Mouse (Mus musculus) embryo, embryonic 9.5 days (tissue): ENCODE data around the gene Lhx6.
"Not testable (repeated sequence)": the region's sequence is repeated elsewhere in the genome, so short reads cannot be mapped to it uniquely, and the experiment has no call there.

ENCODE experiments used
- DNase-seq: peaks from one replicate; pipeline ENCODE4 v3.0.0-alpha.2; 2017; ENCODE audit errors: extremely low spot score

The Lhx6 gene

DNA sequence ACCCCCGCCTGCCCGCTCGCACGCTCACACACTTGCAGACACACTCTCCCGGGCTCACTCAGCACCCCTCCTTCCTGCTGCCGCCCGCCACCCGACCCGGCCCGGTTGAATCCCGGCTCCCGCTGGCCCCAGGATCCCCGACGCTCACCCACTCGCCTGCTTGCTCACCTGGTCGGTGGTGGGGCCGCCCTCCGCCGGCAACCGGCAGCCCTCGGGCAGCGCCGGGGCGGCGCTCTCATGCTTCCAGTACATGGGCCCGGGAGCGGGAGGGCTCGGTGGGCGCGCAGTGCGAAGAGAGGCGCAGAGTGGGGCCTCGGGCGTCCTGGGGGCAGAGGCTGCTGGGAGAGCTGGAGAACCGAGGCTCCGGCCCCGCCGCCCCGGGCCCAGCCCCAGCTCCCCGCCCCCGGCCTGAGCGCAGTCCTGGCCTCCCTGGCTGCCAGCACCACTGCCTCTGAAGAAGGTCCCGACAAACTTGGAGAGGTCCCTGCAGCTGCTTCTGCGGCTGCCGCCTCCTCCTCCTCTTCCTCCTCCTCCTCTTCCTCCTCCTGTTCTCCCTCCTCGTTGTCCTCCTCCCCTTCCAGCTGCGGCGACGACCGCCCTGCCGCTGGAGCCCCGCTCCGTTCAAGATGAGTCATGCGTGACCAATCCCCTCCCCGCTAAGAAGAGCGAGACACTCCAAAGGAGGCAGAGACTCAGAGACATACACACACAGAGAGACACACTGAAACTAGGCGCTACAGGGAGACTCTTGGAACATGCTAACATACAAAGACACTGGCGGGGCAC is at the start of gene Lhx6:
Gene Lhx6, minus strand, starts transcription at position 453 of the 786 bp plus-strand sequence.
- peak; percentile 49 for DNase-seq

DNA sequence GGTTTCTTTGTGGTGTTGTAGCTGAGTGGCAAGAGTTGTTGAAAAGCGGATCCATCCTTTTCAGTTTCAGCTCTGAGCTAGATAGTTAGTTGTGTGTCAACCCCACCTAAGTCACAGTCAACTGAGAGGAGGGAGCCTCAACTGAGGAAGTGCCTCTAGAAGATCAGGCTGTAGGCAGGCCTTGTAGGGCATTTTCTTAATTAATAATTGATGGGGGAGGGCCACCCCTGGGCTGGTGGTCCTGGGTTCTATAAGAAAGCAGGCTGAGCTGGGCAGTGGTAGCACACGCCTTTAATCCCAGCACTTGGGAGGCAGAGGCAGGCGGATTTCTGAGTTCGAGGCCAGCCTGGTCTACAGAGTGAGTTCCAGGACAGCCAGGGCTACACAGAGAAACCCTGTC is 47.2 kb upstream of the Lhx6 start:
- not testable (repeated sequence) for DNase-seq

DNA sequence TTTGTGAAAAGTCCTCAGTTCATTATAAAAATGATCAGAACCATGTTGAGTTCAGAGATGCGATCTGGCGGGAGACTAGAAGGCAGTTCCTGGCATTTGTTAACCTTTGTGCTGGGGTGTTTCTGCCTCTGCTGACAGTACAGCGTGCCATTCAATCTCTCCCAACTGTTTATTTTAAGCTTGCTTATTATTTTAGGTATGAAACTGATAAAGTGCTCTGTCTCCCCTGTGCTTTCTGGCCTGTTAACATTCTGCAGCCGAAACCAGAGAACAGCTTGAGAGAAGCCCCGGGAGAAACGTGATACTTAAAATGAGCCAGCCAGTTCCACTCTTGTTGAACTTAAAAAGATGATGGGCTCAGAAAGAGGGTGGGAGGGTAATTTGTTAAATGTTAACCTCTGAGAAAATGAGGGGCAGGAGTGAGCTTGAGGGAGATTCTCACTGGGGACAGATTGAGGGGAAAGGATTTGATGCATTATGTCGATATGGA is 43.7 kb upstream of the Lhx6 start:
- no peak for DNase-seq

DNA sequence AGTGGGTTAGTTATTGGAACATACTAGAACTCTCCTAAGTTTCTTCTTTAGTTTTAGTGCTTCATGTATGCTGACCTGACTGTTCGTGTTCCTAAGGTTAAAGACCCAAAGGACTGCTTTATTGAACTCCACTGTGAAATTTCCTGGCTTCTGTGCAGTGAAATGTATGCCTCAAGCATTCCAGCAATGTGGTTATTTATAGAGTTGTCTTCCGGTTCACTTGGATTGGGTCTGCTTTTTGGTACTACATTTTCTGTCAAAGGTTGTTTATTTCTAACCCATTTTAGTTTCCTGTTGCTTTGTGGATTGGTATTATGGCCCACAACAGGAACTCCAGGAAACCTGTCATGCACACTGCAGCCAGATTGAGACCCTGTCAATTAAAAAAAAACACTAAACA is 33.9 kb upstream of the Lhx6 start:
- no peak for DNase-seq

DNA sequence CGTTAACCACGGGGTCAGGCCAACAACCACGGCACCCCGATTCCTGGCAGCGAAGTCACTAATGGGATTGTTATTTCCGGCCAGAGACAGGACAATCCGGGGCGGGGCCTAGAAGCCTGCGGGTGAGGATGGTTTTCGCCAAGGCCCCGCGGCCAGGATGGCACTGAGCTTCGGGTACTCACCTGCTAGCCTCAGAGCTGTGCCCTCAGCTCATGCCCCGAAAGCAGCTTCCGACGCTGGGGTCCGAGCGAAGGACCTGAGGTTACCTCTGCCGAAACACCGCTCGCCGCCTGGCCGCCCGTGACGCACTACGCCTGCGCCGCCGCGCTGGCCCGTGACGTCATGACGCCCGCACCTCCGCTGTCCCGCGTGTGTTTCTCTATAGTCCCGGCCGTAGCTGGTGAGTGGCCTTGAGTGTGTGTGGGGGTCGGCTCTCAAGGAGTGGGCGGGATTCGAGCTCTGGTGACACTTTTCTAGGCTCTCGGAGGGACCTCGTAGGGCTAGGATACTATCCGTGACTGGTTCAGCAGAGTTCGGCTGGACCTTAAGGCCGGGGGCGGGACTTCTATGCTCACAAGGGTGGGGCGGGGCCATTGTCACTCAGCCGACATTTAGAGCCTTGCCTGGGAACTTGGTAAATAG is 31.2 kb upstream of the Lhx6 start, which contains the start of the genes Mrrf and Rbm18:
Gene Mrrf, plus strand, starts transcription at position 90 of the 642 bp plus-strand sequence.
Gene Rbm18, minus strand, starts transcription at position 474 of the 642 bp plus-strand sequence.
- DNase-seq, result peak; percentile 96

DNA sequence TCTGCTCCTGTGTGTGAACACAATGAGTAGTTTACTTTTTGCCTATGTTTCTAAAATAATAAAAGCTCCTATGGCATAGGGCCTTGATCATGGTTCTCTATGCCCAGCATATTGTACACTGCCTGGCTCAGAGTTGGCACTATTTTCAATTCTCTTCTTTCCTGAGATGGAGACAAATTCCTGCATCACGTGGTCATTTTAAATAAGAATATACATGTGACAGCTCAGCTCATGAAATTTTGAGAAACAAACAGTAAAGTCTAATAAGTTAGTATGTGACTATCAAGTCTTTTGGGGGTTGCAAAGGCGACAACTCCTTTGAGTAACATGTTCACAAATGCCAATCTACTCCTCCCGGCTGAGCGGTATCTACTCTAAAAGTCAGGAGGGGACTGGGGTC is 30.7 kb upstream of the Lhx6 start:
- no peak for DNase-seq

DNA sequence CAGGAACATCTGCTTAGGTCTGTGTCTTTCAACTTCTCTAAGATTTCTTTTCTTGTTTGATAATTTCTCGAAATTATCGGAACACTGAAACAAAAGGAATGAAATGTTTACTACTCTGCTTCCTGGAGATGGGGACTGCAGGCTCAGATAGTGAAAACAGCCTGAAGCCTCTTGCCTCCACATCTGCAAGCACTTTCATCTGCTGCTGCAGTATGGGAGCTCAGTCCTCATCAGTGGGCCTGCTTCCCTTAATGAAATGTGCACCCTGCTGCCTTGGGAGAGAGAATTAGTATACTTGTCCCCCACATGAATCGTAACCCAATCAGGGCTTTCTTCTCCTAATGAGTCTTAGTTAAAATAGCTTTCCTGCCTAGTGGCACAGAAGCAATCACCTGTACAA is 23.8 kb upstream of the Lhx6 start:
- DNase-seq, result no peak

DNA sequence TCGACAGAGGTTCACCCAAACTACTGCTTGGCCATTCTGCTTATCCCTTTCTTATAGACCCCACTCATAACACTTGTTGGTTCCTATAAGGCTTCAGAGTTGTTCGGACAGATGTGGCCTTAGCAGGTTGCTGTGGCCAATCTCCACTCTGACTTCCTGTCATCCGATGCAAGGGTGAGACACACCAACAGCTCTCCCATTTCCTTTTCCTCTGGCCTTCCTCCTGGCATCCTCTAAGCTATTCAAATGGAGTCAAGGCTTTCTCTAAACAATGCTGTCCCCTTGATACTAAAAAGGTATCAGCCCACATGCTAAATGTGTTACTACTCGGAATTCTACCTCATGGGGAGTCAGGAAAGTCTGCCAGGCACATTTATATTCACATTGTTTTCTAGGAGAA is 22.8 kb upstream of the Lhx6 start:
- no peak for DNase-seq

DNA sequence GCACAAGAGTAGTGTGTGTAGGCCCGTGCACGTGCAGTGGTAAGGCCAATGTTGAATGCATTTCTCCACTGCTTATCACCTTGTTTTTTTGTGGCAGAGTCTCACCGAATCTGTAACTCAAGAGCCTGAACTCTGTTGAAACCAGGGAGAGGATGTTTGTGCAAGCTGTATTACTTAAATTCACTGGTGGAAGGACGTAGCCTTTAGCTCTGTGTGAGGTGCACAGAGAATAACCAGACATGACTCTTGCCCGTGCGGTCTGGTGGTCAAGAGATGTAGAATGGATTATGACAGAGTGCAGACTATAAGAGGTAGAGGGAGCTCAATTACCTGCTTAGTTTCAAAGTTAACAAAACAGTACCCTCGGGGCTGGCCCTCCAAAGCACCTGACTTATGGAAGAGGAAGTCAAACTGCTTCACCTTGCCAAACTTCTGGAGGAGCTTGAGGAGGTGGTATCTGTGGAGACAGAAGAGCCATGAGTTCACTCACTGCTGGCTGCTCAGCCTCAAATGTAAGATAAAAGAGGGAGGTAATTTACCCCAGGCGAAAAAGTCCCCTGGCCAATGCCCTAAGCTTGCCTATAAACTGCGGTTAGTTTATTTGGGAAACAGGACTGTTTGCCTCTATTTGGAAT is 21.7 kb upstream of the Lhx6 start:
- no peak for DNase-seq

DNA sequence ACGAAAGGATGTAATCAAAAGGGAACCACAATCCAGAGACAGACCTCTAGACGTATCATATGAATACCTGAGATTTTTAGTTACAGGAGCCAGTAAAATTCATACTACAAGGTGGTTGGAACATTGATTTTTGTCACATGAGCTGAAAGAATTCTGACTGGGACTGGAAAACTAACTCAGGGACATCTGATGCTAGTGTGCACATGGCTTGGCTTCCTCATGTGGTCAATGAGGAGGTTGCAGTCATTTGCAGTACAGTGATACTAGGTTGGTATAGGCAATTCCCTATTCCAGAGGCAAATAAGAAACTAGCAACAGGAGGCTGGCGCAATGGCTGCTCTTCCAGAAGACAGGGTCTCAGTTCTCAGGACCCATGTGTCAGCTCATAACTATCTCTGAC is 7.4 kb upstream of the Lhx6 start:
- DNase-seq, result no peak

DNA sequence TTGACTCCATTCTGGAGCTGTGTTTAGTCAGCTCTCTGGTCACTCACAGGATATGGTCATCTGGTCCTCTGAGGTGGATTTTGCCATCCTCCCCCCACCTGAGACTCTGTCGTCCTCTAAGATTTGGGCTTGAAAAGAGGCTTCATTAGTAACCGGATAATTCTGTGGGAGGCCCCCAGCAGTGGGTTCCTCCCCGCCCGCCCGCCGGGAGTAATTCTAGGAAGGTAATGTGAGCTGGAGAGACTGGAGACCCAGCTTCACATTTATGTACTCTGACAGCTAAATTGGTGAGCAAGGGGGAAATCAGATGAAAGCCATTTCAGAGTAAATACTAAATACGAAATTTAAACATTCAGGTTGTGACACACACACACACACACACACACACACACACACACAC is 3.4 kb upstream of the Lhx6 start:
- no peak for DNase-seq

DNA sequence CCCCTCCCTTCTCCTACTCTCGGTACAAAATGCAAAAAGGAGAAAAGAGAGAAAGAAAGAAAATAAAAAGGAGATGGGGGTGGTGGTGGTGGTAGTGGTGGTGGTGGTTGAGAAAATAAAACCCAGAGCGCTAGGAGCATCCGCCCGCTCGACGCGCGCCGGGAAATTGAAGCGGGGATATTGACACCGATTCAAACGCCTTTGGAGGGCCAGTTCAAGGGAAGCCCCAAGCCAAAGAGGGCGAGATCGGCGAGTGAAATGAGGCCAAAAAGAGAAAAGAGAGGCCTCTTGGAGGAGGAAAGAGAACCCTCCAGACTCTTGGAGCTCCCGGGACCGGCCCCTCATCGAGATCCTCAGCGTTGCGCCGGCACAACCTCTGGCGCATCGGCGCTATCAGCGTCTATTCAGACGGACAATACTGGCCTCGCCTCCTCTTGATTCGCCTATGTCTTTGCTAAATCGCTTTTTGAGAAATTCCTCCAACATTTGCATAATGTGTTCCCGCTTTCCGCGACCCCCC is 712 bp downstream of the Lhx6 start:
- peak; percentile 58 for DNase-seq

DNA sequence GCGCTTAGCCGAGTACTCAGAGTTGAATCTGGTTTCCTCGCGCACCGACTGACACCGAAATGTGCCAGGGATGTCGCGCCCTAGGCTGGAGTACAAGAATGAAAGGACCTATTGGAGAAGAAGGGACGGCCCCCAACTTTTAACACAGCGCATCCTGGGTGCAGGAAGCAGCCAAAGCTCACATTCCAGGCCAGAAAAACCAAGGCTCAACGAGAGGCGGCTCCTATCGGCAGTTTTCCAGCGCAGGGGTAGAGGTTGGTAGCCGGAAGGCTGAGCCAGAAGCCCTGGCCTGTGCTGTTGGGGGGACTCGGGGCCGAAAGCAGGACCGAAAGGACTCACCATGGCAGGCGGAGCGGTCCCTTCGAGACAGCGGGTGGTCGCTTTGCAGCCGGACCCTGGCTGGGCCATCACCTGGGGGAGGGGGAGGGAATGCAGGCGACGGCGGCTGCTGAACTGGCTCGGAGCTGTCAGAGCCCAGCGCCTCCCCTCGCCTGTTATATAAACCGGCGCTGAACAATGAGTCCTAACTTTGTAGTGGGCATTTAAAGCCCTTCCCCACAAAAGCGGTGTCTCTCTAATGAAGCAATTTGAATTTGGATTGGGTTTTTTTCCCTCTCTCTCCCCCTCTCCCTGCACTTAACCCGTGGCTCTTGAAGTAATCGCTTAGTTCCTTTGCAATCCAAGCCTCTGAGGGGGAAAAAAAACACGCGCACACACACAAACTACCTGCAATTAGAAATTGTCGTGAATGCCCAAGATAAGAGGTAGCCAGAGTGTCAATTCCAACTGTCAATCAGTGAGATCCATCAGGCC is 1.4 kb downstream of the Lhx6 start:
- peak; percentile 68 for DNase-seq

DNA sequence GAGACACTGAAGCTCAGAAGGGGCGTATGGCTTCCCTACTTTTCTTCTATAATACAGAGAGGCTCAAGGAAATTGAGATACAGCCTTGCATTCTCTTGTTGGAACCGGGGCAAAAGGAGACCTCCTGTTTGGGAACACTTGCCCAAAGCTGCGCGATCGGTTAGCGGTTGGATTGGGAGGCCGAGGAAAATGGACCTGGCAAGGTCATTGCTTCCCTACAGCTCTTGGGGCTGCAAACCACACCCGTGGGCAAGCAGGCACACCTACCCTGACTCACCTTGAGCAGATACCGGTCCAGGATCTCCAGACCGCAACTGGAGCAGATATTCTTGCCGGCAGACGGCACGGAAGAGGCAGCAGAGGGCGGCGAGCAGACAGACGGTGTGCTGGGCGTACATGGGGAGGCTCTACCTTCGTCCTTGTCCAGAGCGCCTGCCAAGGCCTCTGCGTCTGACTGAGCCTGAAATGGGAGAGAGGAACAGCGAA is 2.1 kb downstream of the Lhx6 start:
- DNase-seq, result no peak

DNA sequence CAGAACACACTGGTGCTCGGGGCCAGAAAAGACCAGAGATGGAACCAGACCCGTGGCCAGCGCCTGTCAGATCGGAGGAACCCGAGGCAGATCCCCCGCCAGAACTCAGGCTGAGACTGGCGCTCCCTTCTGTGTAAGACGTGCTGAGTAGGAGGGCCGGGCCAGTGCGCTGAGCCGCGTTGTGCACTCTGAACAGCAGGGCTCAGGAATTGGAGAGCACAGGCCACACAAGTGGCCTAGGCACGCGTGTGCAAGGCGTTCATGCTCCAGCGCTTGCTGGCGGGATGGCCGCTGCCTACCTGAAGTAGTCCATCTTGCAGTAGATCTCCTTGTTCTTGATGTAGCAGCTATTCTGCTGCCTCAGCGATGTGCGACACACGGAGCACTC is 2.7 kb downstream of the Lhx6 start:
- peak; percentile 60 for DNase-seq

DNA sequence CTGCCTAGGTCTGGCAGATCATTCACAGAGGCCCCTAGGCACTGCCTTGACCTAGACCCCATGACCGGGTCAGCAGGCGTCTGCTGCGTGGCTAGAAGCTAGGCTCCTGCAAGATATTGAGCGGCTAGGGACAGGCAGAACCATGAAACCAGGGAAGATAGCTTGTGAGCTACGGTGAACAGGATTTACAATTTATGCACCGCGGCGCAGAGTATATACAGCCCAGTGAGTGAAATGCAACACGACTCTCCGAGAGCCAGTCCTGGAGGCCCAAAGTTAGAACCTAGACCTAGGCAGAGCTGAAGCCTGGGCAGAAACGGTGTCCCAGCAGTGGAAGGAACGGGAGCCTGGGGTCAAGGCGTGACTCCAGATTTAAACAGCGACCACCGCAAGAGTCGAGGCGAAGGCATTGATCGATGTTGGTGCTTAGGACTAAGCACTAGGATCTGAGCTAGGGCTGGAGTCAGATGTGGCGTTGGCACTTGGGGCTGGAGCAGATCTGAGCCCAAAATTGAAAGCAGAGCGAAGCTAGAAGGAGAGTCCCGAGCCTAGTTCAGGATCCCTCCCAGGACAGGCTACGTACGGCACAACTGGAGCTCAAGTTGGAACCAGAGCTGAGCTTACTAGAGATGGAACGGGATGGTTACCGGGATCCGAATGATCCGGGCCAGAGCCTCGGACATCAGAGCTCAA is 3.2 kb downstream of the Lhx6 start:
- DNase-seq, result peak; percentile 61

DNA sequence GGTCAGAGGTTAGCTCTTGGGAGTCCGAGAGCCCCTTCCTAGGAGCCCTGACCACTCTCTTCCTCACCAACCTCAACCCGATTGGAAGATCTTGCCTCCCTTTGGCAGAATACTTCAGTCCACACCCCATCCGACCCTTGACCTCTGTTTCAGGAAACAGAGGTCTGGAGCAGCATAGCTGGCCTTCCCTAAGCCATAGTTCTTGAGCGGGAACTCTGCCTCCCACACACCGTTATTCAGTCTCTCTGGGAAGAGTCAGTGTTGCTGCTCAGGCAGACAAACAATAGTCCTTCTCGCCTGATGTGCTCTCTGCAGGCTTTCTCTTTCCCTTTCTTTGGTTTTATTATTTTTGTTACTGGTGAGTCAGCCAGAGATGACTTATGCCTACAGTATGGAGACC is 5.5 kb downstream of the Lhx6 start:
- no peak for DNase-seq

DNA sequence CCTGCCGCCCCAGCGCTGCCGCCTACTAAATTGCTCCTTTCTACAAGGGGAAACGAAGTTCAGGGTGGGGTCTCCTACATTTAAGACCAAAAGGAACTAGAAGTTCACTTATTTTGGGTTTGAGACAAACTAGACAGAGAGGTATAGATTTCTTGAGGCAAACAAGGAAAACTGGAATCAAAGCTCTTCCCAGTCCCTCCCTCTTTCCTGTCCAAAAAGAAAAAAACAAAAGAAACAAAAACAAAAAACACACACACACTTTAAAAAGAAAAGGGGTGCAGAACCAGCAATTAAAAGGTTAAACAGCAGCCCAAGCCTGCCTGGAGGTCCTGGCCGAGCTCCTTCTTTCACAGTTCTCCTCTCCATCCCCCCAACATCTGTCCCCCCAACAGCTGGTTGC is 7.2 kb downstream of the Lhx6 start:
- no peak for DNase-seq

DNA sequence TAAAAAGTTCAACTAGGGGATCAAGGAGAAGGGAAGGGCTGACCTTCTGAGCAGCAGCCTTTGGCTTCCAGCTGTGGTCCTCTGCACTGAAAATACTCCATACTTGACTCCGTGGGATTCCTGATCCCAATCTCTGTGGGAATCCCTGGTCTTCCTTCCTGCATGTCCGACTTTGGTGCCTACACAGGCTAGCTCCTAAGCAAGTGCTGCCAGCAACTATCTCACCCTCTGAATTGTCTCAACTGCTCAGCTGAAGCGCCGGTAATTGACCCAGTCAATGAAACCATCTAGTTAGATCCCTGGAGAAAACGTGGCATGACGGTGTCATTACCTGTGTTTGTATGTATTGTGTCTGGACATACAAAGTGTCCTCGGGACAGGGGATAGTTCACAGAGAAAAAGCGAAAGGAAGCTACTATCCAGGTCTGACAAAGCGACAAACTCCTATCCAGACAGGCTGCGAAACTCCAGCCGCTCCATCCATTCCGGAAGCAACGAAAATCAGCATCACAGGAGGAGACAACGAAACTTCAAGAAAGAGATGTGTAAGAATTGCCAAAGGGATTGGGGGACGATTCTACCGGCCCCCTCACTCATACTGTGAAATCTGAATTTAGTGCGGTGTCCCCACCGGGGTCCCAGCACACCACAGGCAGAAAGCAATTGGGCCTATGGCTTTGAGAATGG is 7.9 kb downstream of the Lhx6 start:
- no peak for DNase-seq

DNA sequence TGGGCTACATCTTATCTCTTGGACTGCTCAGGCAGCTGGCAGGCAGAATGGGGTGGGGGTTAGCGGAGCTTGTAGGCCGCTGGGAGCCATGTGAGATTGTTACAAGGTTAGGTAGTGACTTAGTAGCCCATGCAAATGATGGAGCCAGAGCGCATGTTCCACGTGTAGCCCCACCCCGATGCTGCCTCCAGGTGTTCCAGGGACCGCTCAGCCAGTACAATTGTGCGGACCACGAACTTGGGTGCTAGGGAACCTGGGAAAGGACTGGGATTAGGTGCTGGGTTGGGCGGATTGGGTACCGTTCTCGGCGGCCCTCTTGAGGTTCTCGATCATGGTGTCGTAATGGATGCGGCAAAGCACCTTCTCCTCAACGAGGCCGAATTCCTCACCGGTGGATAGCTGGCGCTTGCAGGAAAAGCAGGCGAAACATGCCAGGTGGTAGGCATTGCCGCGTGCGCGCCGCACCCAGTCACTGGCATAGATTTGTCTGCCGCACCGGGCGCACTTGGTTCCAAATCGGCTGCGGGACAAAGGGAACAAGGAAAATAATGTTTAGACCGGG is 11.2 kb downstream of the Lhx6 start:
- no peak for DNase-seq
